Comparison of ENCODE assay signal across 10 mouse cellular contexts in genomic region chr6:12350753-12351152, GRCm38 (mm10).
DNase-seq lines count a peak whose midpoint lies in the region; ATAC-seq and TF ChIP-seq lines count a peak whose summit lies in the region.
"Had no signal": no experiment of that assay in that cellular context is flagged by ENCODE, and none has a peak within 500 bp of the region (broad histone marks: within the 10 kb centered on the region; RNA-seq: fewer than 3 reads in every experiment).

No protein-coding gene starts in this region.

- no peak overlapping the region for H3K27ac ChIP-seq in kidney, adult 2 months (ENCODE audit: insufficient read depth, low read depth, low read length)
- no peak overlapping the region for H3K27ac ChIP-seq in kidney, embryonic 14.5 days (ENCODE audit: low read depth, low read length)
- H3K27ac ChIP-seq in lung, embryonic 16.5 days (ENCODE audit: low read length) = no peak overlapping the region
- H3K27ac ChIP-seq: macrophage had no signal

- no peaks in the 10 kb centered on the region; the same call in 1 of the 2 replicates for H3K27me3 ChIP-seq in kidney, adult 2 months (replicated peaks; ENCODE audit: control insufficient read depth, insufficient read depth, low read length)
- no peaks in the 10 kb centered on the region for H3K27me3 ChIP-seq in kidney, embryonic 14.5 days (ENCODE audit: control insufficient read depth, insufficient read depth, low read length)
- H3K27me3 ChIP-seq in Patski = no peaks in the 10 kb centered on the region
- H3K27me3 ChIP-seq in lung, embryonic 16.5 days (ENCODE audit: control insufficient read depth, insufficient read depth, low read depth, low read length) = no peaks in the 10 kb centered on the region

- CTCF ChIA-PET in Patski (lab: Charles Lee) = interaction anchor here (1.6 kb wide), 1 partner anchor 680 kb away, joined by 7 read pairs; no protein-coding TSS in a partner anchor

- no peaks in the 10 kb centered on the region for H3K36me3 ChIP-seq in kidney, adult 2 months (ENCODE audit: control insufficient read depth, insufficient read depth, low read length)
- H3K36me3 ChIP-seq in kidney, embryonic 14.5 days (ENCODE audit: control insufficient read depth, insufficient read depth, low read length) = no peaks in the 10 kb centered on the region
- H3K36me3 ChIP-seq in lung, embryonic 16.5 days (ENCODE audit: control insufficient read depth, insufficient read depth, low read length) = no peaks in the 10 kb centered on the region

- H3K9ac ChIP-seq in kidney, embryonic 14.5 days (ENCODE audit: low read depth, low read length) = no peak overlapping the region
- H3K9ac ChIP-seq in lung, embryonic 16.5 days (ENCODE audit: low read length) = no peak overlapping the region

- no peaks in the 10 kb centered on the region for H3K9me3 ChIP-seq in kidney, embryonic 14.5 days (ENCODE audit: control insufficient read depth, low read length)
- H3K9me3 ChIP-seq in lung, embryonic 16.5 days (ENCODE audit: control insufficient read depth, low read length) = no peaks in the 10 kb centered on the region

- 29% methylated on average over 5 of the region's 5 CpGs for WGBS in kidney, adult 2 months
- WGBS in kidney, embryonic 14.5 days = 57% methylated on average over 5 of the region's 5 CpGs
- 33% methylated on average over 5 of the region's 5 CpGs for WGBS in lung, embryonic 16.5 days

- POLR2A ChIA-PET in Patski (lab: Charles Lee) = interaction anchor here (1.1 kb wide), 1 partner anchor 722 kb away, joined by 3 read pairs; no protein-coding TSS in a partner anchor

- no peaks in the 10 kb centered on the region for H3K4me1 ChIP-seq in kidney, adult 2 months (ENCODE audit: control insufficient read depth, insufficient read depth, low read length)
- no peaks in the 10 kb centered on the region for H3K4me1 ChIP-seq in kidney, embryonic 14.5 days (ENCODE audit: control insufficient read depth, insufficient read depth, low read length)
- no peaks in the 10 kb centered on the region for H3K4me1 ChIP-seq in lung, embryonic 16.5 days (replicated peaks; ENCODE audit: control insufficient read depth, insufficient read depth, low read length)

- H3K4me3 ChIP-seq in kidney, adult 2 months (ENCODE audit: insufficient read depth, low read depth, low read length) = no peak overlapping the region
- H3K4me3 ChIP-seq in kidney, embryonic 14.5 days (ENCODE audit: low read length) = no peak overlapping the region
- H3K4me3 ChIP-seq in lung, embryonic 16.5 days (ENCODE audit: low read length) = no peak overlapping the region

- ATAC-seq in kidney, embryonic 14.5 days (ENCODE audit: low FRiP score, low TSS enrichment) = no peak
- no peak for ATAC-seq in Patski
- ATAC-seq in lung, embryonic 16.5 days (ENCODE audit: low read depth) = no peak

- TF ChIP-seq POLR2A in kidney, adult 2 months (IDR thresholded peaks at IDR 0.05; ENCODE audit: low read depth, low read length) = no peak

- no peak for TF ChIP-seq CTCF in kidney, adult 2 months (conservative IDR thresholded peaks at IDR 0.05; ENCODE audit: insufficient read depth, insufficient read length, low read depth, low read length)
- peak; percentile 33 for TF ChIP-seq CTCF in Patski (IDR thresholded peaks at IDR 0.05)

- peak; percentile 28 for DNase-seq in kidney, adult 2 months
- DNase-seq in A20 (ENCODE audit: low read depth, low spot score) (peak; percentile 62), Patski (ENCODE audit: low read depth, low spot score) (no peak)
- DNase-seq in thymus, adult 18-20 months = no peak
- DNase-seq in urinary bladder, postnatal 14 days (ENCODE audit: low spot score) = no peak
- no peak for DNase-seq in spleen, postnatal 36 days (ENCODE audit: low spot score in 2 of 2)
- DNase-seq: gastrocnemius, postnatal 14 days had no signal

- in situ Hi-C loops in Patski (cut with MboI; ENCODE audit: low pct_unique_long_range_greater_than_20kb) = loop anchor here (5.0 to 10.0 kb wide), 2 partner anchors 684 to 802 kb away; no protein-coding TSS in a partner anchor

- no peak overlapping the region for H3K4me2 ChIP-seq in kidney, embryonic 14.5 days (replicated peaks; ENCODE audit: low read depth, low read length)
- H3K4me2 ChIP-seq in lung, embryonic 16.5 days (ENCODE audit: low read depth, low read length) = peak overlapping the region; percentile 27

Comparison
In these comparisons a context has a peak if more than half of its experiments do, and no peak if none do; other contexts are left out.
1. DNase-seq: peak in kidney, adult 2 months (single experiment) and A20 (single experiment); none in Patski (single experiment), thymus, adult 18-20 months (0 of 2), urinary bladder, postnatal 14 days (single experiment) and spleen, postnatal 36 days (0 of 2).